ENCODE assay signal across 11 mouse cellular contexts in the genomic region with DNA sequence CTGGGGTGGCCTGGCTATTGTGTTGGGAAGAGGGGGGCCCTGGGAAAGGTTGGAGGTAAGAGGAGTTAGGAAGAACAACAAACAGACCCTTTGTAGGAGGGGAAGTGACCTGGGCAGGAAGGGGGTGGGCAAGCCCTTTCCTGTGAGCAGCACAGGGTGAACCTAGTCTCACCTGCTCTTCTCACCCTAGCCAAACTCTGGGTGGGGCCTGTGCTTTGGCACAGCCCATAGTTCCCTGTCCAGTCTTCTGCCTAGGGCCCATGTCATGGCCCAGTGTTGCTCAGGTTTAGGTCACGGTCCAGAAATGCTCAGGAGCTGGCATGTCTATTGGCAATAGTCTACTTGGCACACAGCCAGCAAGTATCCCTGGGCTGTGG. TPM values are rescaled to one million over a fixed set of nuclear protein-coding genes. Genes with fewer than 3 reads are reported as not detected.
DNase-seq lines count a peak whose midpoint lies in the region; ATAC-seq and TF ChIP-seq lines count a peak whose summit lies in the region.
"Had no signal": no experiment of that assay in that cellular context is flagged by ENCODE, and none has a peak within 500 bp of the region (broad histone marks: within the 10 kb centered on the region; RNA-seq: fewer than 3 reads in every experiment).

No protein-coding gene starts in this region.

- peaks cover 19% of the 10 kb centered on the region; the same call in 1 of the 2 replicates for H3K4me1 ChIP-seq in spleen, adult 2 months (ENCODE audit: control insufficient read depth, insufficient read depth, insufficient read length)
- H3K4me1 ChIP-seq in limb, embryonic 15.5 days: peaks cover 24% of the 10 kb centered on the region
- peaks cover 16% of the 10 kb centered on the region for H3K4me1 ChIP-seq in stomach, embryonic 16.5 days (ENCODE audit: control insufficient read depth, insufficient read depth, low read length)
- H3K4me1 ChIP-seq in midbrain, embryonic 10.5 days: peaks cover 5% of the 10 kb centered on the region

- TF ChIP-seq CTCF in gastrocnemius, adult 2 months (IDR thresholded peaks at IDR 0.05): no peak
- TF ChIP-seq CTCF in spleen, adult 2 months (IDR thresholded peaks at IDR 0.05; ENCODE audit: extremely low read depth, insufficient read depth, insufficient read length, insufficient replicate concordance): no peak

- intact Hi-C loops in gastrocnemius, adult 2 months (cut with DNase I): loop anchor here (10.0 kb wide), 1 partner anchor 393 kb away; no protein-coding TSS in a partner anchor

- TF ChIP-seq POLR2A in spleen, adult 2 months (IDR thresholded peaks at IDR 0.05; ENCODE audit: low read depth, low read length): no peak

- DNase-seq in gastrocnemius, adult 2 months: peak; percentile 35
- DNase-seq in gastrocnemius, postnatal 10 days: no peak
- no peak for DNase-seq in spleen, adult 2 months (ENCODE audit: low read depth in 1 of 2, low spot score in 2 of 2)
- no peak for DNase-seq in spleen, adult 18-20 months
- DNase-seq in right cerebral cortex, postnatal 36 days (ENCODE audit: low spot score in 2 of 2): no peak
- no peak for DNase-seq in midbrain, embryonic 10.5 days (ENCODE audit: low spot score)
- DNase-seq: cerebellum, adult 2 months; right cerebral cortex, postnatal 25 days had no signal

- no peaks in the 10 kb centered on the region for H3K9me3 ChIP-seq in limb, embryonic 15.5 days
- H3K9me3 ChIP-seq in stomach, embryonic 16.5 days (replicated peaks; ENCODE audit: control insufficient read depth, low read length): no peaks in the 10 kb centered on the region
- H3K9me3 ChIP-seq in midbrain, embryonic 10.5 days (replicated peaks): no peaks in the 10 kb centered on the region

- no peak overlapping the region for H3K4me3 ChIP-seq in gastrocnemius, adult 2 months
- H3K4me3 ChIP-seq in spleen, adult 2 months (ENCODE audit: extremely low read depth, insufficient read depth, insufficient read length): no peak overlapping the region
- no peak overlapping the region for H3K4me3 ChIP-seq in limb, embryonic 15.5 days
- H3K4me3 ChIP-seq in stomach, embryonic 16.5 days (replicated peaks; ENCODE audit: low read length): no peak overlapping the region
- H3K4me3 ChIP-seq in midbrain, embryonic 10.5 days: no peak overlapping the region

- peak overlapping the region; percentile 80 for H3K27ac ChIP-seq in gastrocnemius, adult 2 months
- H3K27ac ChIP-seq in spleen, adult 2 months (ENCODE audit: insufficient read depth, low read length): peak overlapping the region; percentile 24; the same call in 1 of the 2 replicates
- peak overlapping the region; percentile 79 for H3K27ac ChIP-seq in limb, embryonic 15.5 days
- H3K27ac ChIP-seq in stomach, embryonic 16.5 days (ENCODE audit: low read length): peak overlapping the region; percentile 73
- H3K27ac ChIP-seq in midbrain, embryonic 10.5 days (replicated peaks): no peak overlapping the region

- 61% methylated on average over 1 of the region's 1 CpGs for WGBS in spleen, adult 2 months
- WGBS in limb, embryonic 15.5 days: 54% methylated on average over 1 of the region's 1 CpGs
- WGBS in stomach, embryonic 16.5 days: 70% methylated on average over 1 of the region's 1 CpGs
- 92% methylated on average over 1 of the region's 1 CpGs for WGBS in midbrain, embryonic 10.5 days

- H3K27me3 ChIP-seq in spleen, adult 2 months (ENCODE audit: control insufficient read depth, insufficient read depth, low read length): no peaks in the 10 kb centered on the region
- no peaks in the 10 kb centered on the region for H3K27me3 ChIP-seq in limb, embryonic 15.5 days
- no peaks in the 10 kb centered on the region for H3K27me3 ChIP-seq in stomach, embryonic 16.5 days (ENCODE audit: control insufficient read depth, insufficient read depth, low read length)
- no peaks in the 10 kb centered on the region for H3K27me3 ChIP-seq in midbrain, embryonic 10.5 days (ENCODE audit: low read depth, poor library complexity, severe bottlenecking)

- no peak overlapping the region for H3K4me2 ChIP-seq in limb, embryonic 15.5 days
- H3K4me2 ChIP-seq in stomach, embryonic 16.5 days (ENCODE audit: low read depth, low read length): no peak overlapping the region

- ATAC-seq in limb, embryonic 15.5 days (ENCODE audit: insufficient number of reproducible peaks, low FRiP score, low TSS enrichment, low read depth): no peak
- ATAC-seq in stomach, embryonic 16.5 days (ENCODE audit: insufficient read depth, low FRiP score): peak; percentile 24

- no peak overlapping the region for H3K9ac ChIP-seq in limb, embryonic 15.5 days
- no peak overlapping the region; the same call in 1 of the 2 replicates for H3K9ac ChIP-seq in stomach, embryonic 16.5 days (ENCODE audit: low read length)

- no peaks in the 10 kb centered on the region for H3K36me3 ChIP-seq in spleen, adult 2 months (ENCODE audit: control insufficient read depth, insufficient read depth, low read length)
- 0 out of 2 replicates have a peak, but pooled peaks cover 2% of the 10 kb centered on the region for H3K36me3 ChIP-seq in limb, embryonic 15.5 days
- no peaks in the 10 kb centered on the region for H3K36me3 ChIP-seq in stomach, embryonic 16.5 days (ENCODE audit: control insufficient read depth, insufficient read depth, low read length)
- H3K36me3 ChIP-seq in midbrain, embryonic 10.5 days: no peaks in the 10 kb centered on the region

RNA-seq across cellular contexts. Expression of a gene that starts 19.6 kb away (rescaled TPM):
- not detected for total RNA-seq in gastrocnemius, adult 2 months (2021)
- total RNA-seq in gastrocnemius, postnatal 10 days (2021): under 1 TPM in 1 of 2 experiments, not detected in 1; 0.63 TPM
- 0.26 and 0.91 TPM in 2 replicates for polyA plus RNA-seq in spleen, adult 2 months (2012; rRNA removed)
- 0.98 and 1.2 TPM in 2 replicates for polyA plus RNA-seq in limb, embryonic 15.5 days (2015; fragmentation: Nextera tagmentation; extraction: Ambion mirVana)
- polyA plus RNA-seq in stomach, embryonic 16.5 days (2015; fragmentation: Nextera tagmentation; extraction: Ambion mirVana): 0.75 and 1.3 TPM in 2 replicates
- not detected in 2 replicates for polyA plus RNA-seq in midbrain, embryonic 10.5 days (2016; fragmentation: Nextera tagmentation; extraction: Ambion mirVana)
- total RNA-seq: layer of hippocampus, adult 18-20 months had no signal
- polyA plus RNA-seq: cerebellum, adult 2 months had no signal

RNA-seq across cellular contexts. Expression of a gene that starts 28.1 kb away (rescaled TPM):
- total RNA-seq in gastrocnemius, adult 2 months (2021): 10 to 100 TPM; 29.3 to 32.8 TPM
- 10 to 100 TPM; 11.1 to 14.2 TPM for total RNA-seq in gastrocnemius, postnatal 10 days (2021)
- polyA plus RNA-seq in spleen, adult 2 months (2012; rRNA removed): 4.5 and 6.2 TPM in 2 replicates
- polyA plus RNA-seq in limb, embryonic 15.5 days (2015; fragmentation: Nextera tagmentation; extraction: Ambion mirVana): 11.5 and 14.1 TPM in 2 replicates
- polyA plus RNA-seq in stomach, embryonic 16.5 days (2015; fragmentation: Nextera tagmentation; extraction: Ambion mirVana): 10.2 and 11.8 TPM in 2 replicates
- polyA plus RNA-seq in midbrain, embryonic 10.5 days (2016; fragmentation: Nextera tagmentation; extraction: Ambion mirVana): 14.8 and 16.8 TPM in 2 replicates
